Mouse (Mus musculus) lung, embryonic 15.5 days (tissue): ENCODE results near the gene Bsn. TPM values are rescaled to one million over a fixed set of nuclear protein-coding genes. Genes with fewer than 3 reads are reported as not detected.

Experiments used
- ATAC-seq: fragments of 200-750 bp; cut with Nextera tagmentation; 2 replicates; pipeline ENCODE4 v1.8.0; 2017; ENCODE audit warnings: moderate number of reproducible peaks, borderline replicate concordance; ENCODE audit not compliant: low FRiP score, low TSS enrichment; ENCODE audit errors: extremely low read depth
- H3K27ac ChIP-seq: fragments of 300-500 bp; sonication (generic); 2 replicates; pipeline ENCODE4 v1.5.1; 2015; ENCODE audit warnings: moderate library complexity, mild to moderate bottlenecking, inconsistent platforms
- H3K27me3 ChIP-seq: fragments of 300-500 bp; sonication (generic); 2 replicates; pipeline ENCODE4 v1.6.1; 2015; ENCODE audit warnings: inconsistent platforms
- H3K36me3 ChIP-seq: fragments of 300-500 bp; sonication (generic); 2 replicates; pipeline ENCODE4 v1.6.1; 2015; ENCODE audit warnings: inconsistent platforms
- H3K4me1 ChIP-seq: fragments of 300-500 bp; sonication (generic); 2 replicates; pipeline ENCODE4 v1.6.1; 2015; ENCODE audit warnings: inconsistent platforms
- H3K4me2 ChIP-seq: fragments of 300-500 bp; sonication (generic); 2 replicates; pipeline ENCODE4 v1.6.1; 2015; ENCODE audit warnings: inconsistent platforms, mild to moderate bottlenecking, moderate library complexity
- H3K4me3 ChIP-seq: fragments of 300-500 bp; sonication (generic); 2 replicates; pipeline ENCODE4 v1.5.1; 2015; ENCODE audit warnings: mild to moderate bottlenecking, inconsistent platforms
- H3K9ac ChIP-seq: fragments of 300-500 bp; sonication (generic); 2 replicates; pipeline ENCODE4 v1.6.1; 2015; ENCODE audit warnings: inconsistent platforms
- H3K9me3 ChIP-seq: fragments of 300-500 bp; sonication (generic); 2 replicates; pipeline ENCODE4 v1.6.1; 2016; ENCODE audit warnings: inconsistent platforms
- WGBS: fragments of 180-500 bp; shearing (Covaris S2); methylation state at CpG from one replicate; pipeline ENCODE4 v1.1.7; 2015; 5-methylcytosine and 5-hydroxymethylcytosine counted together
- polyA plus RNA-seq: library from polyadenylated mRNA; unstranded; fragments of >200 nt; fragmentation: Nextera tagmentation; extraction: Ambion mirVana; gene quantifications from 2 replicates; pipeline ENCODE4 v1.2.1, GENCODE M21; 2015

The Bsn gene
- polyA plus RNA-seq, 1 experiment from 2014 or later = 0.34 TPM

DNA sequence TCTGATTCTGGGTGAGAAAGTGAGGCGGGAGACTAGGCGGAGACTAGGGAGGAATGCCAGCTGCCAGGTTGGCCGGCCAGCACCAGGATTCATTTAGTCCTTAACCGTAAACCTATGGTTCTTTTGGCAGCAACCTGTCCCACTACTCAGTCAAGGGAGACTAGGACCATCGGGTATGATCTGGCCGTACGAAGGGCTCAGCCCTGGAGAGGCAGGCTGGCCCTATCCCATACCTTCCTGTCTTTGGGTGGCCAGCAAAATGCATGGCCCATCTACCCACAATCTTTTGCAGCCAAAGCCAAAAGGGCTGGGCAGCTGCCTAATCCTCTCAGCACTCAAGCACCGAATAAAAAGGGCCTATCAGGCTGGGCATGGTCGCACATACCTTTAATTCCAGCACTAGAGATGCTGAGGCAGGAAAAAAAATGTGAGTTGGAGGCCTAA lies 117.7 kb downstream of the Bsn start:
- H3K36me3 ChIP-seq = peaks cover 9% of the 10 kb centered on the region; the same call in 1 of the 2 replicates
- no peak overlapping the region for H3K4me2 ChIP-seq
- 0 out of 2 replicates have a peak overlapping the region, but pooled peaks have one; percentile 19 for H3K27ac ChIP-seq
- no peaks in the 10 kb centered on the region for H3K9me3 ChIP-seq
- ATAC-seq = no peak
- no peak overlapping the region for H3K4me3 ChIP-seq
- no peaks in the 10 kb centered on the region for H3K27me3 ChIP-seq
- H3K4me1 ChIP-seq = 0 out of 2 replicates have a peak, but pooled peaks cover 3% of the 10 kb centered on the region
- 56% methylated on average over 9 of the region's 9 CpGs for WGBS
- no peak overlapping the region for H3K9ac ChIP-seq

- no peak for ATAC-seq
- 72% methylated on average over 4 of the region's 4 CpGs for WGBS
- H3K27ac ChIP-seq = no peak overlapping the region
- no peaks in the 10 kb centered on the region for H3K27me3 ChIP-seq
- H3K9me3 ChIP-seq = no peaks in the 10 kb centered on the region
- H3K4me3 ChIP-seq = no peak overlapping the region
- no peak overlapping the region for H3K4me2 ChIP-seq
- peaks cover 9% of the 10 kb centered on the region; the same call in 1 of the 2 replicates for H3K36me3 ChIP-seq
- H3K4me1 ChIP-seq = 0 out of 2 replicates have a peak, but pooled peaks cover 3% of the 10 kb centered on the region
- H3K9ac ChIP-seq = no peak overlapping the region
These were observed 118.4 kb downstream of the Bsn start for GRCm38 (mm10) chr9:108071801-108072200.

GRCm38 (mm10) chr9:108069529-108069928 lies 120.7 kb downstream of the Bsn start:
- Histone ChIP-seq H3K4me1 (0 out of 2 replicates have a peak, but pooled peaks cover 3% of the 10 kb centered on the region), H3K27me3 (no peaks in the 10 kb centered on the region), H3K9me3 (no peaks in the 10 kb centered on the region), H3K27ac (no peak overlapping the region), H3K4me2 (no peak overlapping the region), H3K36me3 (peaks cover 13% of the 10 kb centered on the region; the same call in 1 of the 2 replicates), H3K4me3 (no peak overlapping the region), H3K9ac (no peak overlapping the region)
- 69% methylated on average over 7 of the region's 7 CpGs for WGBS
- ATAC-seq = no peak

DNA sequence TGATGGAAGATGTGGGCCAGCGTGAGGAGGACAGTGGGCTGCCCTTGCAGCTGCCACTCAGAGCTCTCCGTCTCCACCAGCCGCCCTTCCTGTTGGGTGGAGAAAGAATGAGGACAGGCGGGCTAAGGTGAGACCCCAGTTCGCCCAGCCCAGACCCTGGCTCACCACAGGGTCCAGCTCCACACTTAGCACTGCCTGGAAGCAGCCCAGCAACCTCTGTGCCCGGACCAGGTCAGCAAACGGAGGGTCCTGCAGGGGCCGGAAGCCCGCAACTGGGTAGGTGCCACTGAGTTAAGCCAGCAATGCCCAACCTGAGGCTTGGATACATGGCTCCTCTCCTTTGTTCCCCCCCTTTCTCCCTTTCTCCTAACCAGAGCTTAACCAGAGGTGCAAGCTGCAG lies 121.2 kb downstream of the Bsn start:
- Histone ChIP-seq H3K36me3 (peaks cover 13% of the 10 kb centered on the region; the same call in 1 of the 2 replicates), H3K27ac (no peak overlapping the region), H3K9me3 (no peaks in the 10 kb centered on the region), H3K4me2 (no peak overlapping the region), H3K4me3 (no peak overlapping the region), H3K9ac (no peak overlapping the region), H3K27me3 (no peaks in the 10 kb centered on the region), H3K4me1 (0 out of 2 replicates have a peak, but pooled peaks cover 3% of the 10 kb centered on the region)
- ATAC-seq = no peak
- WGBS = 86% methylated on average over 9 of the region's 9 CpGs

GRCm38 (mm10) chr9:108067900-108068299 lies 122.3 kb downstream of the Bsn start:
- H3K36me3 ChIP-seq = peaks cover 15% of the 10 kb centered on the region
- 10% methylated on average over 8 of the region's 8 CpGs for whole genome bisulfite sequencing
- no peaks in the 10 kb centered on the region for H3K9me3 ChIP-seq
- peak; percentile 37 for ATAC-seq
- H3K4me2 ChIP-seq = no peak overlapping the region
- H3K4me3 ChIP-seq = no peak overlapping the region
- H3K4me1 ChIP-seq = 0 out of 2 replicates have a peak, but pooled peaks cover 3% of the 10 kb centered on the region
- H3K9ac ChIP-seq = no peak overlapping the region
- H3K27ac ChIP-seq = no peak overlapping the region
- no peaks in the 10 kb centered on the region for H3K27me3 ChIP-seq

- Histone ChIP-seq H3K9ac (no peak overlapping the region), H3K9me3 (no peaks in the 10 kb centered on the region), H3K4me1 (0 out of 2 replicates have a peak, but pooled peaks cover 3% of the 10 kb centered on the region), H3K27me3 (no peaks in the 10 kb centered on the region), H3K4me2 (no peak overlapping the region), H3K27ac (no peak overlapping the region), H3K36me3 (peaks cover 15% of the 10 kb centered on the region), H3K4me3 (no peak overlapping the region)
- no peak for ATAC-seq
- WGBS = 80% methylated on average over 7 of the region's 7 CpGs
These were observed 123.0 kb downstream of the Bsn start for GRCm38 (mm10) chr9:108067199-108067598.

GRCm38 (mm10) chr9:108065491-108066011 lies 124.6 kb downstream of the Bsn start:
- no peak overlapping the region for H3K27ac ChIP-seq

DNA sequence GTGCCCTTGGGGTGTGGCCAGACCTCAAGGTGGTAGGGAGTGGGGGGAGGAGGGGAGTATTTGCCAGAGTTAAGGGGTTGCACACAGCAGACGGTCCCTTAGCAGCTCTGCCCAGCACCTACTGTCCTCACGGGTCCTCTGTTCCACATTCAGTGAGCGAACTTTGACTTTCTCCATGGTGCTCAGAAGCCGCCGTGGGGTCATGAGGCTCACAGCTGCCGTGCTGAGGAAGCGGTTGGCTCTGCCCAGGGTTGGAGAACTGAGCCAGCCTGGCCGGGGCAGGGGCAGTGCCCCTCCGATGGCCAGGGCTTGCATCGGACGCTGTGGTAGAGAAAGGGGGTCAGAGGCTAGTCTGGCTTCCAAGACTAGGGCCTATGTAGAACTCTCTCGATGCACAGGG lies 126.8 kb downstream of the Bsn start:
- Histone ChIP-seq H3K9me3 (no peaks in the 10 kb centered on the region), H3K27ac (no peak overlapping the region), H3K9ac (no peak overlapping the region), H3K4me1 (0 out of 2 replicates have a peak, but pooled peaks cover 3% of the 10 kb centered on the region), H3K4me2 (no peak overlapping the region), H3K27me3 (no peaks in the 10 kb centered on the region), H3K36me3 (peaks cover 13% of the 10 kb centered on the region; the same call in 1 of the 2 replicates), H3K4me3 (no peak overlapping the region)
- no peak for ATAC-seq
- 83% methylated on average over 12 of the region's 12 CpGs for WGBS

More at GRCm38 (mm10) chr9:108065491-108066011, 124.6 kb downstream of the Bsn start:
- 23% methylated on average over 5 of the region's 5 CpGs for whole genome bisulfite sequencing
- Histone ChIP-seq H3K9me3 (no peaks in the 10 kb centered on the region), H3K27me3 (no peaks in the 10 kb centered on the region), H3K4me3 (no peak overlapping the region), H3K4me1 (0 out of 2 replicates have a peak, but pooled peaks cover 3% of the 10 kb centered on the region), H3K4me2 (no peak overlapping the region), H3K36me3 (peaks cover 12% of the 10 kb centered on the region), H3K9ac (no peak overlapping the region)
- no peak for ATAC-seq

DNA sequence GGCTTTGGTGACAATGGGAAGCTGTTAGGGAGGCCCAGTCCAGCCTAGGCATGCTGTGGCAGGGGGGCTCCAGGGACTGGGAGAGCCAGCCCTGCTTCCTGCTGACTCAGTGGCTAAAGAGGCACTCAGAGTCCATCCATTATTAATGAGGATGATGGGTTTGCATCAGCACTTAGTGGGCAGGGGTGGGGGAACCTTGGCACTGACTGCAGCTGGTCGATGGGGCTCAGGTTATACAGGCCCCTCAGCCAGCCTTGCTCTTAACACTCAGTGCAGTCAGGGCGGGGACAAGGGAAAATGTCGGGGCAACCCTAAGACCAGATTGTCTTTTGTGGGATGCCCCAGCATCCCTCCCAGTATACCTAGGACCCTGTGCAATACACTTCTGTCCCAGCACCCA lies 128.0 kb downstream of the Bsn start:
- H3K4me1 ChIP-seq = no peaks in the 10 kb centered on the region
- 92% methylated on average over 3 of the region's 3 CpGs for WGBS
- H3K27ac ChIP-seq = no peak overlapping the region
- no peak overlapping the region for H3K4me2 ChIP-seq
- peaks cover 18% of the 10 kb centered on the region for H3K36me3 ChIP-seq
- no peaks in the 10 kb centered on the region for H3K27me3 ChIP-seq
- H3K9ac ChIP-seq = no peak overlapping the region
- ATAC-seq = no peak
- no peaks in the 10 kb centered on the region for H3K9me3 ChIP-seq
- H3K4me3 ChIP-seq = no peak overlapping the region

GRCm38 (mm10) chr9:108058291-108058690 lies 131.9 kb downstream of the Bsn start:
- Histone ChIP-seq H3K27me3 (no peaks in the 10 kb centered on the region), H3K4me2 (no peak overlapping the region), H3K27ac (no peak overlapping the region), H3K9me3 (no peaks in the 10 kb centered on the region), H3K4me1 (peaks cover 5% of the 10 kb centered on the region), H3K4me3 (no peak overlapping the region), H3K9ac (no peak overlapping the region), H3K36me3 (peaks cover 28% of the 10 kb centered on the region)
- ATAC-seq = no peak
- 90% methylated on average over 9 of the region's 9 CpGs for WGBS

GRCm38 (mm10) chr9:108057262-108057562 lies 133.0 kb downstream of the Bsn start:
- H3K4me3 ChIP-seq = no peak overlapping the region
- 83% methylated on average over 5 of the region's 5 CpGs for WGBS
- no peak overlapping the region for H3K4me2 ChIP-seq
- no peak overlapping the region for H3K27ac ChIP-seq
- no peak for ATAC-seq
- peaks cover 13% of the 10 kb centered on the region for H3K4me1 ChIP-seq
- no peak overlapping the region for H3K9ac ChIP-seq
- peaks cover 26% of the 10 kb centered on the region for H3K36me3 ChIP-seq
- H3K27me3 ChIP-seq = no peaks in the 10 kb centered on the region
- no peaks in the 10 kb centered on the region for H3K9me3 ChIP-seq

GRCm38 (mm10) chr9:108056361-108057261 lies 133.6 kb downstream of the Bsn start:
- Histone ChIP-seq H3K27ac (no peak overlapping the region), H3K4me1 (peaks cover 13% of the 10 kb centered on the region), H3K4me2 (no peak overlapping the region), H3K4me3 (no peak overlapping the region), H3K9ac (no peak overlapping the region), H3K27me3 (no peaks in the 10 kb centered on the region), H3K36me3 (peaks cover 27% of the 10 kb centered on the region), H3K9me3 (no peaks in the 10 kb centered on the region)
- ATAC-seq = no peak
- WGBS = 76% methylated on average over 28 of the region's 28 CpGs
